Mouse (Mus musculus): ENCODE results near the gene Sinhcaf. TPM values are rescaled to one million over a fixed set of nuclear protein-coding genes. Genes with fewer than 3 reads are reported as not detected.
"Not testable (repeated sequence)": the region's sequence is repeated elsewhere in the genome, so short reads cannot be mapped to it uniquely, and the experiment has no call there.

Sinhcaf gene
- polyA plus RNA-seq, 1 experiment from 2014 or later, result 108 TPM

DNA sequence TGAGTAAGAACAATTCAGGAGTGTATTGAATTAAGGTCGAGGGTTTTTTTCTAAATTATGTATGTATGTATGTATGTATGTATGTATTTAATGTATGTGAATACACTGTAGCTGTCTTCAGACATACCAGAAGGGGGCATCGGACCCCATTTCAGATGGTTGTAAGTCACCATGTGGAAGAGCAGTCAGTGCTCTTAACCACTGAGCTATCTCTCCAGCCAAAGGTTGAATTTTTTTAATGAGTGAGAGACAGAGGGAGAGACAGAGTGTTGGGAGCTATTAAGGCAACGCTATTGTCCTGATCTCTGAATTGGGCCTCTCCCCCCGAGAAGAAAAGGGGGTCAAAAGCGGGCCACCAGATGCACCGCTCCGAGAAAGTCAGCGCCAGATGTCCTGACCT is 34.4 kb downstream of the Sinhcaf start:
- H3K4me3 ChIP-seq; H3K36me3 ChIP-seq; H3K4me1 ChIP-seq; H3K4me2 ChIP-seq (replicated peaks); H3K9me3 ChIP-seq; H3K27ac ChIP-seq; ATAC-seq (ENCODE audit: low FRiP score, low read depth); H3K27me3 ChIP-seq; H3K9ac ChIP-seq: not testable (repeated sequence)
- WGBS, result 81% methylated on average over 8 of the region's 8 CpGs

DNA sequence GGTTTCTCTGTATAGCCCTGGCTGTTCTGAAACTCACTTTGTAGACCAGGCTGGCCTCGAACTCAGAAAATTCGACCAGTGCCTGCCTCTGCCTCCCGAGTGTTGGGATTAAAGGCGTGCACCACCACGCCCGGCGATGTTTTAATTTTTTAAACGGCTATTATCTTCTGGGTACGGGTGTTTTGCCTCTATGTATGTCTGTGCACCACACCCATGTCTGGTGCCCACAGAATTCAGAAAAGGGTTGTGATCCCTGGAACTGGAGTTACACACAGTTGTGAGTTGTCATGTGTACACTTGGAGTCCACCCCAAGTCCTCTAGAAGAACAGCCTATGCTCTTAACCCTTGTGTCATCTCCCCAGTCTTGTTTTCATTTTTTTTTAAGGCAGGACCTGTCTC is 39.3 kb downstream of the Sinhcaf start:
- no peak overlapping the region for H3K4me3 ChIP-seq
- no peak overlapping the region for H3K4me2 ChIP-seq (replicated peaks)
- H3K9ac ChIP-seq, result no peak overlapping the region
- 88% methylated on average over 9 of the region's 9 CpGs for WGBS
- H3K4me1 ChIP-seq, result no peaks in the 10 kb centered on the region
- no peaks in the 10 kb centered on the region for H3K27me3 ChIP-seq
- H3K27ac ChIP-seq, result no peak overlapping the region
- no peaks in the 10 kb centered on the region for H3K36me3 ChIP-seq
- H3K9me3 ChIP-seq, result no peaks in the 10 kb centered on the region
- no peak for ATAC-seq (ENCODE audit: low FRiP score, low read depth)

DNA sequence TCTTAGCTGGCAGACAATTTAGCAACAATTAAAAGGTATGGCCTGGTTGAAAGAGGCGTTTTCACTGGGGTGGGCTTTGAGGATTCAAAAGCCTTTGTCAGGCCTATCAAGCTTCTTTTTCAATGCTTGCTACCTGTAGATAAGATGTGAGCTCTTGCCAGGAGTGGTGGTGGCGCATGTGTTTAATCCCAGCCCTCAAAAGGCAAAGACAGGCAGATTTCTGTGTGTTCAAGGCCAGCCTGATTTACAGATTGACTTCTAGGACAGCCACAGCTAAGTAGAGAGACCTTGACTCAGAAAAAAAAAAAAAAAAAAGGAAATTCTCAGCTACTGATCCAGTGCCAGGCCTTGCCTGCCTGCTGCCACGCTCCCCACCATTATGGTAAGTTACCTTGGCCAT is 43.5 kb downstream of the Sinhcaf start:
- Histone ChIP-seq H3K27ac (no peak overlapping the region), H3K27me3 (no peaks in the 10 kb centered on the region), H3K4me2 (replicated peaks) (no peak overlapping the region), H3K9ac (no peak overlapping the region), H3K9me3 (no peaks in the 10 kb centered on the region), H3K4me3 (no peak overlapping the region), H3K36me3 (no peaks in the 10 kb centered on the region), H3K4me1 (no peaks in the 10 kb centered on the region)
- no peak for ATAC-seq (ENCODE audit: low FRiP score, low read depth)
- WGBS, result 76% methylated on average over 3 of the region's 3 CpGs

DNA sequence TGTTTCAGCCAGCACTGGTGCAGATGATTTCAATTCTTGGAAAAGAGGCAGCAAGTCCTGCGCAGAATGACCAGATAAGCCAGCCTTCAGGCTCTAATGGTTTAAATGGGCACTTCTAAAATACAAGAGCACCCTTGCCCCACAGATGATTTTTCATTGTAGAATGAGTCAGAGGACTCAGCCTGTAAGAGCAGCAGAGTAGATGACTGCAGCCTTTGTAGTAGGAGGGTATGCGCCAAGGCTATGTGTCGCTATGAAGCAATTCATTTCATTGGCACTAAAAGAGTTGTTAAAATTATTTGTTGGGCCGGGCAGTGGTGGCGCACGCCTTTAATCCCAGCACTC is 49.8 kb downstream of the Sinhcaf start:
- ATAC-seq (ENCODE audit: low FRiP score, low read depth), result peak; percentile 41; the same call in 1 of the 2 replicates
- H3K4me3 ChIP-seq, result peak overlapping the region; percentile 77
- H3K36me3 ChIP-seq, result no peaks in the 10 kb centered on the region
- H3K27me3 ChIP-seq, result no peaks in the 10 kb centered on the region
- peaks cover 7% of the 10 kb centered on the region for H3K4me1 ChIP-seq
- H3K9ac ChIP-seq, result peak overlapping the region; percentile 65
- H3K4me2 ChIP-seq (replicated peaks), result peak overlapping the region; percentile 74
- H3K27ac ChIP-seq, result peak overlapping the region; percentile 81
- 51% methylated on average over 6 of the region's 6 CpGs for WGBS
- H3K9me3 ChIP-seq, result no peaks in the 10 kb centered on the region

DNA sequence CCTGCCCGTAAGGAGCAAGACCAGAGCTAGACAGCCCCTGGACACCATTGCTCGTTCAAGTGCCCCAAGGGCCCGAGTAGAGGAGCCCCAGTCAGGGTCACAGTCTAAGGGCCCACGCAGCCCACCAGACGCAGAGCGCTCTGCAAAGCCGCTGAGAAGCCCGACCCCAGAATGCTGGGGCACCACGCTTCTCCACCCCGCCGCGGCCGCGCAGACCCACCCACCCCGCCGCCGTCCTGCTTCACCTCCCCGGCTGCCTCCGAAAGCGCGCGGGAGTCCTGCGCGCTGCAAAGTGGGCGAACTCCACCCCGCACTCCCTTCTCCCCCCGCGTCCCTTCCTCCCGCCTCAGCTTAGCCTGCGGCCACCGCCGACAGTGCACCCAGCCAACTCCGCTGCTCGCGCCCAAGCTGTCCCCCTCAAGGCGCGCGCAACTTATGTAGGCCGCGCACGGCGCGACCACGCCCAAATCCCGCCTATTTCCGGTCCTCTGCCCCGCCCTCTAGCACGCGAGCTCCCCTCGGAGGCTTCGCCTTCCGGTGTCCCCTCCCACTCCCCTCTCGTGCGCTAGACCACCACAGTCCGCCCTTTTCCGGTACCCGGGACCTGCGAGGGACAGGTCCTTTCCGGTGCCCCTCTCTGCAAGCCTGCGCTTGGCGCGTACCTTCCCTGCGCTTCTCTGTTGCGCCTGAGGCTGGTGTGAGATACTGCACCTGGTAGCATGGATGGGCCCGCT is 50.3 kb downstream of the Sinhcaf start, which contains the start of gene Caprin2:
Gene Caprin2 (minus strand): TSS at position 465 of the 734 bp plus-strand sequence.
- Histone ChIP-seq H3K9ac (peak within 1 kb of the TSS; percentile 85), H3K36me3 (no peaks in the 10 kb centered on the region), H3K4me3 (peak within 1 kb of the TSS; percentile 77), H3K4me1 (peaks cover 7% of the 10 kb centered on the region), H3K27ac (peak within 1 kb of the TSS; percentile 85), H3K27me3 (no peaks in the 10 kb centered on the region), H3K4me2 (replicated peaks) (peak within 1 kb of the TSS; percentile 74), H3K9me3 (no peaks in the 10 kb centered on the region)
- under 1% methylated on average over 61 of the region's 65 CpGs for WGBS
- peak; percentile 97 for ATAC-seq (ENCODE audit: low FRiP score, low read depth)

DNA sequence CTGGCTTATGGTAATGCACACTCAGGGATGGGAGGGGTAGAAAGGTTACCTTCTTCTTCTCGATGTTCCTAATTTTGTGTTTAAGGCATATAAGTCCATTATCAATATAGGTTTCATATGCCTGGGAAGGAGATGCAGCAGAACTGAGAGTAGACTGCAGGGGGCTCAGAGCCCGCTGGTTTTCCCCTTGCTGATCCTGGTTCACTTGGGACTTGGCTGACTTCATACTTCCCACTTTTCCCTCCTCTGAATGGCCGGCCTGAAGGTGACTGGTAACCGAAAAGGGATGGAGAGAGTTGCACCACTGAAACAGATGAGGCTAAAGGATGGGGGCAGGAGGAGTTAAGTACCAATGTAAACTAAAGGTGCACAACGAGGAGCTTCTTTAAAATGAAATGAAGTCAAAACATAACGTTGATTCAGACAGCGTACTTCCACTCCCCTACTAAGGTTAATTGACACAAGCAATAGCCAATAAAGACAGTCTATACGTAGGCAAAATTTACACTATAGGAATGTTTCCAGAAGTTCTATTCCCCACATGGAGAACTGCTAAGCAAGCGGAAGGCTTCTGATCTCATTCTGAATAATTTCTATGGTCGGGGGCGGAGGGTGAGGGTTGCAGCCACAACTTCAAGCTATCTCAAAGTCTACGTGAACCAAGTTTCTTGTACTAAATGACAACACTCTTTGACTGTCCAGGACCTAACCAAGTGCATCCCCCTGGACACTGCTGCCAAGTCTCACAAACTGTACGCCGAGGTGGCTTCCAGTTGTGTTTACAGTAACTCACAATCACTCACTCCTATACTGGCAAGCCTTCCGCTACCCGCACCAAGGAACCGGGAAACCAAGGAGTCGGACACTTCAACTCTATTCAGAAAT is 51.1 kb downstream of the Sinhcaf start:
- H3K27ac ChIP-seq, result peak overlapping the region; percentile 85; the same call in 1 of the 2 replicates
- H3K4me3 ChIP-seq, result peak overlapping the region; percentile 77
- no peak for ATAC-seq (ENCODE audit: low FRiP score, low read depth)
- H3K4me2 ChIP-seq (replicated peaks), result peak overlapping the region; percentile 74
- 12% methylated on average over 18 of the region's 18 CpGs for WGBS
- peaks cover 7% of the 10 kb centered on the region for H3K4me1 ChIP-seq
- no peaks in the 10 kb centered on the region for H3K9me3 ChIP-seq
- H3K9ac ChIP-seq, result peak overlapping the region; percentile 85
- H3K36me3 ChIP-seq, result no peaks in the 10 kb centered on the region
- no peaks in the 10 kb centered on the region for H3K27me3 ChIP-seq

DNA sequence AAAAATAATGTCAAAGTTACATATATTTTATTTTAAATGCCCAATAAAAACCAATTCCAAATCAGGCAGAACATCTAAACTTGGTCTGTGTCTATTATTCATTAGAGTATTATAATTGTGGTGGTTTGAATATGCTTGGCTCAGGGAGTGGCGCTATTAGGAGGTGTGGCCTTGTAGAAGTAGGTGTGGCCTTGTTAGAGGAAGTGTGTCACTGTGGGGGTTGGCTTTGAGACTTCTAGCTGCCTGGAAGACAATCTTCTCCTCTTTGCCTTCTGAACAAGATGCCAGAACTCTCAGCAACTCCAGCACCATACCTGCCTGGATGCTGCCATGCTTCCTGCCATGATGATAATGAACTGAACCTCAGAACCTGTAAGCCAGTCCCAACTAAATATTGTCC is 72.4 kb downstream of the Sinhcaf start:
- 0 out of 2 replicates have a peak, but pooled peaks cover 3% of the 10 kb centered on the region for H3K36me3 ChIP-seq
- WGBS, result 88% methylated on average over 1 of the region's 1 CpGs
- H3K27ac ChIP-seq, result no peak overlapping the region
- no peaks in the 10 kb centered on the region for H3K9me3 ChIP-seq
- no peak overlapping the region for H3K4me2 ChIP-seq (replicated peaks)
- no peak for ATAC-seq (ENCODE audit: low FRiP score, low read depth)
- H3K9ac ChIP-seq, result no peak overlapping the region
- no peak overlapping the region for H3K4me3 ChIP-seq
- H3K27me3 ChIP-seq, result no peaks in the 10 kb centered on the region
- no peaks in the 10 kb centered on the region for H3K4me1 ChIP-seq

Other genes with a start within 250 kb of the Sinhcaf start
- 25.3 and 25.5 TPM in 2 replicates for gene Ipo8, start 115.0 kb downstream of the Sinhcaf start, polyA plus RNA-seq (2015; fragmentation: Nextera tagmentation; extraction: Ambion mirVana)
- gene Caprin2, start 50.2 kb downstream of the Sinhcaf start, polyA plus RNA-seq (2015; fragmentation: Nextera tagmentation; extraction: Ambion mirVana), result 15.1 and 17.7 TPM in 2 replicates
- 6.7 and 7.2 TPM in 2 replicates for gene Dennd5b, start 155.2 kb upstream of the Sinhcaf start, polyA plus RNA-seq (2015; fragmentation: Nextera tagmentation; extraction: Ambion mirVana)
- not detected in 2 replicates for gene Gm10203, start 183.7 kb upstream of the Sinhcaf start, polyA plus RNA-seq (2015; fragmentation: Nextera tagmentation; extraction: Ambion mirVana)
- 18.2 and 18.3 TPM in 2 replicates for gene Etfbkmt, start 193.4 kb upstream of the Sinhcaf start, polyA plus RNA-seq (2015; fragmentation: Nextera tagmentation; extraction: Ambion mirVana)
- gene Amn1, start 242.2 kb upstream of the Sinhcaf start, polyA plus RNA-seq (2015; fragmentation: Nextera tagmentation; extraction: Ambion mirVana), result 37.9 and 41.2 TPM in 2 replicates

Data from limb, embryonic 13.5 days (tissue).